Mouse (Mus musculus): ENCODE data around the gene Gm13287.
"Not testable (repeated sequence)": the region's sequence is repeated elsewhere in the genome, so short reads cannot be mapped to it uniquely, and the experiment has no call there.

The Gm13287 gene

GRCm38 (mm10) chr4:88797097-88797496 lies 6.0 kb upstream of the Gm13287 start, which contains the start of gene Gm13279:
Gene Gm13279, plus strand, starts transcription at chr4:88797397.
- not testable (repeated sequence) for DNase-seq (ENCODE audit: low spot score)

- not testable (repeated sequence) for DNase-seq (ENCODE audit: low spot score)
Observed at GRCm38 (mm10) chr4:88799365-88799764, 3.7 kb upstream of the Gm13287 start, which contains the start of gene Gm13285. Gene Gm13285, plus strand, starts transcription at chr4:88799665.

GRCm38 (mm10) chr4:88805231-88805630 lies 2.2 kb downstream of the Gm13287 start, which contains the start of gene Gm13288:
Gene Gm13288, plus strand, starts transcription at chr4:88805531.
- DNase-seq (ENCODE audit: low spot score): not testable (repeated sequence)

GRCm38 (mm10) chr4:88805761-88806160 lies 2.7 kb downstream of the Gm13287 start:
- DNase-seq (ENCODE audit: low spot score): not testable (repeated sequence)

- no peak for DNase-seq (ENCODE audit: low spot score)
Observed at GRCm38 (mm10) chr4:88815928-88816327, 12.9 kb downstream of the Gm13287 start, which contains the start of gene Ifna7. Gene Ifna7, plus strand, starts transcription at chr4:88816228.

GRCm38 (mm10) chr4:88819659-88820058 lies 16.6 kb downstream of the Gm13287 start, which contains the start of gene Ifna11:
Gene Ifna11, plus strand, starts transcription at chr4:88819959.
- no peak for DNase-seq (ENCODE audit: low spot score)

GRCm38 (mm10) chr4:88822995-88823394 lies 19.9 kb downstream of the Gm13287 start:
- no peak for DNase-seq (ENCODE audit: low spot score)

GRCm38 (mm10) chr4:88827116-88827515 lies 24.1 kb downstream of the Gm13287 start, which contains the start of gene Ifna6:
Gene Ifna6, plus strand, starts transcription at chr4:88827416.
- DNase-seq (ENCODE audit: low spot score): not testable (repeated sequence)

- no peak for DNase-seq (ENCODE audit: low spot score)
Observed at GRCm38 (mm10) chr4:88830523-88830922, 27.5 kb downstream of the Gm13287 start.

- not testable (repeated sequence) for DNase-seq (ENCODE audit: low spot score)
Observed at GRCm38 (mm10) chr4:88835225-88835624, 32.2 kb downstream of the Gm13287 start, which contains the start of gene Ifna5. Gene Ifna5, plus strand, starts transcription at chr4:88835525.

- no peak for DNase-seq (ENCODE audit: low spot score)
Observed at GRCm38 (mm10) chr4:88838828-88839227, 35.8 kb downstream of the Gm13287 start.

GRCm38 (mm10) chr4:88840058-88840457 lies 37.0 kb downstream of the Gm13287 start:
- no peak for DNase-seq (ENCODE audit: low spot score)

GRCm38 (mm10) chr4:88841438-88841911 lies 38.4 kb downstream of the Gm13287 start, which contains the start of gene Ifna4:
Gene Ifna4, plus strand, starts transcription at chr4:88841861.
- no peak for DNase-seq (ENCODE audit: low spot score)

- DNase-seq (ENCODE audit: low spot score): no peak
Observed at GRCm38 (mm10) chr4:88845334-88845733, 42.3 kb downstream of the Gm13287 start.

GRCm38 (mm10) chr4:88849698-88850097 lies 46.6 kb downstream of the Gm13287 start, which contains the start of gene Ifna1:
Gene Ifna1, plus strand, starts transcription at chr4:88850087.
- DNase-seq (ENCODE audit: low spot score): no peak

GRCm38 (mm10) chr4:88851026-88851763 lies 48.1 kb downstream of the Gm13287 start:
- DNase-seq (ENCODE audit: low spot score): no peak

Measured in c-Kit-positive CD71-positive TER-119-positive erythroid progenitor cells, embryonic 14.5 days (primary cell).